Comparison of ENCODE assay signal across 9 mouse cellular contexts in the genomic region with DNA sequence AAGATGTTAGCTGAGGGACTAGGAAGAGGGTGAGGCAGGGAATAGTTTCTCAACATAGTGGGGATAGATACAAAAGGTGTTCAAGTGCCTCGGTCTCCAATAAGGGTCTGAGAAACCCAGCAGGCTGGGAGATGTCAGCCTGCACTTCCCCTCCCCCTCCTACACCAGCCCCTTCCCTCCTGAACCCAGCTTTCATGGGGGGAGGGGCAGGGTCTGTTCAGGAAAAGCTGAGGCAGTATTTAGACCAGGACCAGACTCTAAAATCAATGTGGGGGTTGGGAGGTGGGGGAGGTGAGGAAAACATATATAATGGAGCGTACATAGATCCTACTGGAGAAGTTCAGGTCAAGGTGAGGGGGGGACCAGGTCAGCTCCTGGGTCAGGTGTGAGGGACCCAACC. TPM values are rescaled to one million over a fixed set of nuclear protein-coding genes. Genes with fewer than 3 reads are reported as not detected.
DNase-seq lines count a peak whose midpoint lies in the region; ATAC-seq and TF ChIP-seq lines count a peak whose summit lies in the region.
"Had no signal": no experiment of that assay in that cellular context is flagged by ENCODE, and none has a peak within 500 bp of the region (broad histone marks: within the 10 kb centered on the region; RNA-seq: fewer than 3 reads in every experiment).

No protein-coding gene starts in this region.

- 40% methylated on average over 2 of the region's 2 CpGs for WGBS in embryonic facial prominence, embryonic 13.5 days
- 41% methylated on average over 2 of the region's 2 CpGs for WGBS in liver, embryonic 16.5 days (ENCODE audit: insufficient replicate concordance)

- no peak overlapping the region for H3K9ac ChIP-seq in embryonic facial prominence, embryonic 13.5 days
- H3K9ac ChIP-seq in liver, embryonic 16.5 days (ENCODE audit: low read depth, low read length): no peak overlapping the region

- peak overlapping the region; percentile 54 for H3K4me3 ChIP-seq in erythroblast, embryonic 14.5 days (replicated peaks)
- peak overlapping the region; percentile 36; the same call in 1 of the 2 replicates for H3K4me3 ChIP-seq in left cerebral cortex, adult 2 months
- H3K4me3 ChIP-seq in embryonic facial prominence, embryonic 13.5 days: no peak overlapping the region
- peak overlapping the region; percentile 62 for H3K4me3 ChIP-seq in liver, embryonic 16.5 days (ENCODE audit: low read depth, low read length)

- no peak for ATAC-seq in erythroblast, adult 5-6 weeks (replicated peaks; ENCODE audit: low FRiP score, poor library complexity, severe bottlenecking)
- ATAC-seq in embryonic facial prominence, embryonic 13.5 days (ENCODE audit: insufficient number of reproducible peaks, insufficient read depth, low FRiP score, low TSS enrichment, low read depth): no peak
- ATAC-seq in liver, embryonic 16.5 days (ENCODE audit: low read depth): no peak

- no peaks in the 10 kb centered on the region for H3K9me3 ChIP-seq in erythroblast, embryonic 14.5 days (ENCODE audit: control insufficient read depth, low read length)
- no peaks in the 10 kb centered on the region for H3K9me3 ChIP-seq in embryonic facial prominence, embryonic 13.5 days
- H3K9me3 ChIP-seq in liver, embryonic 16.5 days (replicated peaks; ENCODE audit: control insufficient read depth, low read length): no peaks in the 10 kb centered on the region

- H3K4me1 ChIP-seq in erythroblast, embryonic 14.5 days (ENCODE audit: control insufficient read depth): peaks cover 20% of the 10 kb centered on the region
- H3K4me1 ChIP-seq in embryonic facial prominence, embryonic 13.5 days: peaks cover 20% of the 10 kb centered on the region
- H3K4me1 ChIP-seq in liver, embryonic 16.5 days (ENCODE audit: control insufficient read depth, low read depth, low read length): peaks cover 20% of the 10 kb centered on the region

- TF ChIP-seq CTCF in left cerebral cortex, adult 2 months (IDR thresholded peaks at IDR 0.05): no peak

- no peak overlapping the region; the same call in 1 of the 2 replicates for H3K27ac ChIP-seq in left cerebral cortex, adult 2 months
- no peak overlapping the region for H3K27ac ChIP-seq in embryonic facial prominence, embryonic 13.5 days
- H3K27ac ChIP-seq in liver, embryonic 16.5 days (ENCODE audit: low read length): 0 out of 2 replicates have a peak overlapping the region, but pooled peaks have one; percentile 4

- no peak for DNase-seq in left cerebral cortex, adult 2 months (ENCODE audit: extremely low spot score in 1 of 2, low spot score in 2 of 2)
- DNase-seq in left cerebral cortex, postnatal 10 days (ENCODE audit: extremely low spot score in 1 of 2, low spot score in 2 of 2): no peak
- DNase-seq in layer of hippocampus, adult 8-10 months (ENCODE audit: low spot score in 2 of 2): no peak
- no peak for DNase-seq in left cerebral cortex, adult 18-20 months (ENCODE audit: low spot score in 2 of 2)

- H3K36me3 ChIP-seq in erythroblast, embryonic 14.5 days (ENCODE audit: control insufficient read depth): no peaks in the 10 kb centered on the region
- H3K36me3 ChIP-seq in embryonic facial prominence, embryonic 13.5 days: no peaks in the 10 kb centered on the region
- H3K36me3 ChIP-seq in liver, embryonic 16.5 days (ENCODE audit: control insufficient read depth, insufficient read depth): no peaks in the 10 kb centered on the region

- peaks cover 28% of the 10 kb centered on the region for H3K27me3 ChIP-seq in erythroblast, embryonic 14.5 days (ENCODE audit: control insufficient read depth)
- H3K27me3 ChIP-seq in embryonic facial prominence, embryonic 13.5 days: peaks cover 13% of the 10 kb centered on the region; the same call in 1 of the 2 replicates
- H3K27me3 ChIP-seq in liver, embryonic 16.5 days (ENCODE audit: control insufficient read depth, insufficient read depth, low read depth, low read length): peaks cover 5% of the 10 kb centered on the region; the same call in 1 of the 2 replicates

- intact Hi-C loops in left cerebral cortex, adult 2 months (cut with DNase I): no loop called here
- intact Hi-C loops in left cerebral cortex, postnatal 10 days (cut with DNase I): no loop called here

- H3K4me2 ChIP-seq in embryonic facial prominence, embryonic 13.5 days: peak overlapping the region; percentile 90
- H3K4me2 ChIP-seq in liver, embryonic 16.5 days (ENCODE audit: low read depth, low read length): peak overlapping the region; percentile 71

RNA-seq across cellular contexts. Expression of a gene that starts 1.1 kb away (rescaled TPM):
- 0.02 TPM in 1 of 2 replicates, not detected in the other for polyA plus RNA-seq in erythroblast, embryonic 14.5 days (2012)
- not detected in 2 replicates for total RNA-seq in erythroblast, adult 5-6 weeks (2015; ENCODE audit: low replicate concordance)
- 0.42 TPM in 1 of 2 replicates, not detected in the other for total RNA-seq in erythroblast, adult 5-6 weeks (2017; ENCODE audit: low replicate concordance)
- total RNA-seq in left cerebral cortex, adult 2 months (2021): 10 to 100 TPM; 14.0 to 15.3 TPM
- total RNA-seq in left cerebral cortex, postnatal 10 days (2021): 1 to 10 TPM; 5.9 to 6.6 TPM
- polyA plus RNA-seq in embryonic facial prominence, embryonic 13.5 days (2015; fragmentation: Nextera tagmentation; extraction: Ambion mirVana): 0.91 and 1.4 TPM in 2 replicates
- 3.1 and 3.9 TPM in 2 replicates for polyA plus RNA-seq in liver, embryonic 16.5 days (2015; fragmentation: Nextera tagmentation; extraction: Ambion mirVana)
- total RNA-seq in layer of hippocampus, adult 8-10 months (2022): 10 to 100 TPM; 31.6 to 37.2 (median 36.7) TPM
- 10 to 100 TPM; 14.1 to 17.2 TPM for total RNA-seq in left cerebral cortex, adult 18-20 months (2021)
- total RNA-seq: monocyte, adult 5-6 weeks had no signal

RNA-seq across cellular contexts. Expression of a gene that starts 35.5 kb away (rescaled TPM):
- polyA plus RNA-seq in erythroblast, embryonic 14.5 days (2012): 9.7 and 14.5 TPM in 2 replicates
- 15.2 and 26.3 TPM in 2 replicates for total RNA-seq in erythroblast, adult 5-6 weeks (2015; ENCODE audit: low replicate concordance)
- 38.4 and 58.1 TPM in 2 replicates for total RNA-seq in erythroblast, adult 5-6 weeks (2017; ENCODE audit: low replicate concordance)
- 10 to 100 TPM; 10.5 to 11.6 TPM for total RNA-seq in left cerebral cortex, adult 2 months (2021)
- 10 to 100 TPM in 1 of 2 experiments, 1 to 10 TPM in 1; 10.0 to 10.8 TPM for total RNA-seq in left cerebral cortex, postnatal 10 days (2021)
- 69.3 and 88.1 TPM in 2 replicates for polyA plus RNA-seq in embryonic facial prominence, embryonic 13.5 days (2015; fragmentation: Nextera tagmentation; extraction: Ambion mirVana)
- 114 and 125 TPM in 2 replicates for polyA plus RNA-seq in liver, embryonic 16.5 days (2015; fragmentation: Nextera tagmentation; extraction: Ambion mirVana)
- total RNA-seq in layer of hippocampus, adult 8-10 months (2022): 10 to 100 TPM in 2 of 4 experiments, 1 to 10 TPM in 2; 8.9 to 12.2 (median 9.9) TPM
- total RNA-seq in left cerebral cortex, adult 18-20 months (2021): 10 to 100 TPM; 12.1 to 14.1 TPM

RNA-seq across cellular contexts. Expression of a gene that starts 35.6 kb away (rescaled TPM):
- 1.6 and 2.2 TPM in 2 replicates for polyA plus RNA-seq in erythroblast, embryonic 14.5 days (2012)
- 87.8 and 120 TPM in 2 replicates for total RNA-seq in erythroblast, adult 5-6 weeks (2015; ENCODE audit: low replicate concordance)
- 49.7 and 60.6 TPM in 2 replicates for total RNA-seq in erythroblast, adult 5-6 weeks (2017; ENCODE audit: low replicate concordance)
- 10 to 100 TPM; 55.9 to 64.2 TPM for total RNA-seq in left cerebral cortex, adult 2 months (2021)
- total RNA-seq in left cerebral cortex, postnatal 10 days (2021): 10 to 100 TPM; 90.5 TPM
- 485 and 486 TPM in 2 replicates for polyA plus RNA-seq in embryonic facial prominence, embryonic 13.5 days (2015; fragmentation: Nextera tagmentation; extraction: Ambion mirVana)
- 277 and 304 TPM in 2 replicates for polyA plus RNA-seq in liver, embryonic 16.5 days (2015; fragmentation: Nextera tagmentation; extraction: Ambion mirVana)
- 10 to 100 TPM; 73.3 to 92.9 (median 81.3) TPM for total RNA-seq in layer of hippocampus, adult 8-10 months (2022)
- 10 to 100 TPM; 68.6 to 71.2 TPM for total RNA-seq in left cerebral cortex, adult 18-20 months (2021)

RNA-seq across cellular contexts. Expression of a gene that starts 56.7 kb away (rescaled TPM):
- polyA plus RNA-seq in erythroblast, embryonic 14.5 days (2012): 3.0 and 3.7 TPM in 2 replicates
- total RNA-seq in erythroblast, adult 5-6 weeks (2015; ENCODE audit: low replicate concordance): 19.2 and 38.2 TPM in 2 replicates
- total RNA-seq in erythroblast, adult 5-6 weeks (2017; ENCODE audit: low replicate concordance): 13.0 and 15.6 TPM in 2 replicates
- total RNA-seq in left cerebral cortex, adult 2 months (2021): 100 to 1,000 TPM; 181 to 201 TPM
- total RNA-seq in left cerebral cortex, postnatal 10 days (2021): 100 to 1,000 TPM; 157 to 167 TPM
- 93.6 and 104 TPM in 2 replicates for polyA plus RNA-seq in embryonic facial prominence, embryonic 13.5 days (2015; fragmentation: Nextera tagmentation; extraction: Ambion mirVana)
- polyA plus RNA-seq in liver, embryonic 16.5 days (2015; fragmentation: Nextera tagmentation; extraction: Ambion mirVana): 79.4 and 92.4 TPM in 2 replicates
- total RNA-seq in layer of hippocampus, adult 8-10 months (2022): 100 to 1,000 TPM; 188 to 213 (median 199) TPM
- total RNA-seq in left cerebral cortex, adult 18-20 months (2021): 100 to 1,000 TPM; 171 to 184 TPM

Comparison
In these comparisons a context has a peak if more than half of its experiments do, and no peak if none do; other contexts are left out.
1. RNA of a gene that starts 1.1 kb away (total RNA-seq): 31.6 to 37.2 TPM in layer of hippocampus, adult 8-10 months, 14.1 to 17.2 TPM in left cerebral cortex, adult 18-20 months, 14.0 to 15.3 TPM in left cerebral cortex, adult 2 months and 5.9 to 6.6 TPM in left cerebral cortex, postnatal 10 days; 0.42 TPM in erythroblast, adult 5-6 weeks; every median in the first group is over 4 times any median in the second.